7 mouse cellular contexts compared by ENCODE assay signal in the genomic region with DNA sequence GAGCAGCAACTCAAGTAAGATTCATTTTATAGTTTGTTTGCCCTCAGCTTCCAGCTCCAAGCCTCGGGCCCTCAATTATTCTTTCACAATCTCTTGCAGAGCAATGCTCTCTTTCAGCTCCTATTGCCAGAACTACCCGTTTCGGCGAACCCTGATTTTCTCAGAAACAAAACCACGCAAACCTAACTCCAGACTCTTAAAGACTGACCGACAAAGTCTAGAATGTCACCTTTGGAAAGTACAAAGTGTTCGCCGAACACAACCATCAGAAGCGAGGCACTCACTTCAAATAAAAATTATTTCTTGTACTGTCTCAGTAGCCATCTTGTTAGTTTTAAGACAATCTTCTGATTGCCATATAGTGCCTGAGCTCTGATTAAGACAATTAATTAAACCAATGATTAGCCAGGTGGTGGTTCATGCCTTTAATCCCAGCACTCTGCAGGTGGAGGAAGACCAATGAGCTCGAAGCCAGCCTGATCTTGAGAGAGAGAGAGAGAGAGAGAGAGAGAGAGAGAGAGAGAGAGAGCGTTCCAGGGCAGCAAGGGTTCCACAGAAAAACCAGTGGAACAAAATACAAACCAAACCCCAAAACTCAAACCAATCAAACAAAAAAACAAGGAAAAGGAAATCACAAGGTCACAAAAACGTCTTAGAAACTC. TPM values are rescaled to one million over a fixed set of nuclear protein-coding genes. Genes with fewer than 3 reads are reported as not detected.
DNase-seq lines count a peak whose midpoint lies in the region; ATAC-seq lines count a peak whose summit lies in the region.

No protein-coding gene starts in this region.

- H3K4me2 ChIP-seq in embryonic facial prominence, embryonic 14.5 days (ENCODE audit: low read depth, low read length), result peak overlapping the region; percentile 72
- peak overlapping the region; percentile 88 for H3K4me2 ChIP-seq in intestine, embryonic 16.5 days (ENCODE audit: low read depth, low read length)
- H3K4me2 ChIP-seq in midbrain, embryonic 14.5 days (ENCODE audit: low read length), result peak overlapping the region; percentile 82

- peak overlapping the region; percentile 82 for H3K9ac ChIP-seq in embryonic facial prominence, embryonic 14.5 days (ENCODE audit: low read depth, low read length)
- peak overlapping the region; percentile 92 for H3K9ac ChIP-seq in intestine, embryonic 16.5 days (ENCODE audit: low read depth, low read length)
- H3K9ac ChIP-seq in midbrain, embryonic 14.5 days (replicated peaks; ENCODE audit: low read length), result peak overlapping the region; percentile 81

- DNase-seq in retina, adult 2 months (ENCODE audit: low read depth, low spot score), result peak; percentile 23
- DNase-seq in retina, postnatal 1 day, result no peak
- DNase-seq in embryonic facial prominence, embryonic 14.5 days (ENCODE audit: low spot score), result no peak
- no peak for DNase-seq in midbrain, embryonic 14.5 days
- no peak for DNase-seq in thymus, postnatal 14 days

- H3K27me3 ChIP-seq in embryonic facial prominence, embryonic 14.5 days (replicated peaks; ENCODE audit: control insufficient read depth, insufficient read depth, low read length), result no peaks in the 10 kb centered on the region
- no peaks in the 10 kb centered on the region for H3K27me3 ChIP-seq in intestine, embryonic 16.5 days (replicated peaks; ENCODE audit: control insufficient read depth, insufficient read depth, low read length)
- no peaks in the 10 kb centered on the region for H3K27me3 ChIP-seq in midbrain, embryonic 14.5 days (ENCODE audit: control insufficient read depth, insufficient read depth, low read length)

- no peaks in the 10 kb centered on the region for H3K9me3 ChIP-seq in embryonic facial prominence, embryonic 14.5 days (ENCODE audit: control insufficient read depth, low read length)
- H3K9me3 ChIP-seq in intestine, embryonic 16.5 days (ENCODE audit: control insufficient read depth, low read length), result no peaks in the 10 kb centered on the region
- no peaks in the 10 kb centered on the region for H3K9me3 ChIP-seq in midbrain, embryonic 14.5 days (ENCODE audit: control insufficient read depth, low read length)

- H3K27ac ChIP-seq in embryonic facial prominence, embryonic 14.5 days (replicated peaks; ENCODE audit: low read depth, low read length), result peak overlapping the region; percentile 67
- H3K27ac ChIP-seq in intestine, embryonic 16.5 days (ENCODE audit: low read length), result peak overlapping the region; percentile 80
- peak overlapping the region; percentile 75 for H3K27ac ChIP-seq in midbrain, embryonic 14.5 days (replicated peaks; ENCODE audit: low read depth, low read length)

- H3K4me1 ChIP-seq in embryonic facial prominence, embryonic 14.5 days (ENCODE audit: control insufficient read depth, insufficient read depth, low read length), result peaks cover 5% of the 10 kb centered on the region; the same call in 1 of the 2 replicates
- peaks cover 15% of the 10 kb centered on the region for H3K4me1 ChIP-seq in intestine, embryonic 16.5 days (ENCODE audit: control insufficient read depth, insufficient read depth, low read length)
- peaks cover 3% of the 10 kb centered on the region; the same call in 1 of the 2 replicates for H3K4me1 ChIP-seq in midbrain, embryonic 14.5 days (ENCODE audit: control insufficient read depth, insufficient read depth, low read length)

- WGBS in embryonic facial prominence, embryonic 14.5 days, result 71% methylated on average over 12 of the region's 12 CpGs
- WGBS in intestine, embryonic 16.5 days, result 59% methylated on average over 12 of the region's 12 CpGs
- 76% methylated on average over 12 of the region's 12 CpGs for WGBS in midbrain, embryonic 14.5 days

- ATAC-seq in embryonic facial prominence, embryonic 14.5 days (ENCODE audit: low read depth), result no peak
- ATAC-seq in intestine, embryonic 16.5 days, result peak; percentile 41; the same call in 1 of the 2 replicates
- no peak for ATAC-seq in midbrain, embryonic 14.5 days (ENCODE audit: low FRiP score, low TSS enrichment)
- ATAC-seq in inflammation-experienced regulatory T-cells, adult 6 months, result no peak

- H3K36me3 ChIP-seq in embryonic facial prominence, embryonic 14.5 days (ENCODE audit: control insufficient read depth, insufficient read depth, low read length), result no peaks in the 10 kb centered on the region
- H3K36me3 ChIP-seq in intestine, embryonic 16.5 days (ENCODE audit: control insufficient read depth, insufficient read depth, low read length), result no peaks in the 10 kb centered on the region
- 0 out of 2 replicates have a peak, but pooled peaks cover 6% of the 10 kb centered on the region for H3K36me3 ChIP-seq in midbrain, embryonic 14.5 days (ENCODE audit: control insufficient read depth, insufficient read depth, low read length)

- H3K4me3 ChIP-seq in embryonic facial prominence, embryonic 14.5 days (ENCODE audit: low read depth, low read length), result peak overlapping the region; percentile 65
- H3K4me3 ChIP-seq in intestine, embryonic 16.5 days (ENCODE audit: low read length), result peak overlapping the region; percentile 86
- peak overlapping the region; percentile 76 for H3K4me3 ChIP-seq in midbrain, embryonic 14.5 days (replicated peaks; ENCODE audit: low read depth, low read length)

RNA-seq across cellular contexts. Expression of gene Acat1, which starts 0.7 kb away (rescaled TPM):
- 184 and 194 TPM in 2 replicates for polyA plus RNA-seq in embryonic facial prominence, embryonic 14.5 days (2014; fragmentation: Nextera tagmentation; extraction: Ambion mirVana)
- 167 and 174 TPM in 2 replicates for polyA plus RNA-seq in intestine, embryonic 16.5 days (2015; fragmentation: Nextera tagmentation; extraction: Ambion mirVana)
- polyA plus RNA-seq in midbrain, embryonic 14.5 days (2014; fragmentation: Nextera tagmentation; extraction: Ambion mirVana), result 157 and 160 TPM in 2 replicates
- polyA plus RNA-seq in inflammation-experienced regulatory T-cells, adult 6 months (2017; shearing (Covaris generic)), result 10 to 100 TPM; 54.8 to 88.4 (median 87.9) TPM
